Mouse (Mus musculus) heart, adult 10 weeks (tissue): ENCODE data around the gene Gm10668. TPM values are rescaled to one million over a fixed set of nuclear protein-coding genes. Genes with fewer than 3 reads are reported as not detected.

Experiments
- polyA plus RNA-seq: library from polyadenylated mRNA; stranded (reverse); fragments of 350-450 nt; fragmentation: Illumina TruSeq; extraction: RNeasy Lipid Tissue Mini Kit (QIAGEN cat#74804); gene quantifications from one replicate; pipeline ENCODE4 v1.2.3, GENCODE M21; 2014; ENCODE audit warnings: low read depth, low replicate concordance

The Gm10668 gene
- not detected for polyA plus RNA-seq

DNA sequence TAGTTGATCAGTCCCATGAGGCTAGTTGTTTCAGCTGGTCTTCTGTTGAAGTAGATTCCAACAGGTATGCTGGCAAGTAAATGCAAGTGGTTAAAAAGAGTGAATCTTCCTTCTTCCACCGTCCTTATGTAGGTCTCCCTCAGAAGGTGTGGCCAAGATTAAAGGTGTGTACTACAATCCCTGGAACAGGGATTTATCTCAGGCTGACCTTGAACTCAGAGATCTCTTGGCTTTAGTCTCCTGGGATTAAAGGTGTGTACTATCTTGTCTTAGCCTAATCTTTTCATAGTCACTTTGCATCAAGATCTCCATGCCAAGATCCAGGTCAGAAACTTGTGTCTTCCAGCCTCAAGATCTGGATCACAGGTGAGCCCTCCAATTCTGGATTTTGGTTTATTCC, at the start of gene Gm10668:
Gene Gm10668 (minus strand): TSS at position 101 of the 400 bp plus-strand sequence.

DNA sequence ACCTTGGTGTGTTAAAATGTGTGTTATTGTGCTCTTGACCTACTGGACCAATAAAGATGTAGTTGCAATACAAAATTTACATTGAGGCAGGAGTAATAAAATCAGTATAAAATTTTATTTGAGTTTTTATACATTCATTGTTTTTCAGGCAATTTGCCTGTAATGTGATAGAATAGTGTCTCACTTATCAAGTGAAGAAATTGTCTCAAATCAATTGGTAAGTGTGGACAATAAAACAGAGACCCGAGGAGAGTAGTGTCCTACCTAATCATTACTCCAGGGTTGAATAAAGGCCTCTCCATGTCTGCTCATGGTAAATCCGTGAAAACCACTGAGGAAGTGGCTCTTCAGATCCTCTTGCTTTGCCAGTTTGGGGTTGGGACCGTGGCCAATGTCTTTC, 40.5 kb upstream of the Gm10668 start, which contains the start of gene Vmn1r112:
Gene Vmn1r112 (plus strand): TSS at position 301 of the 400 bp plus-strand sequence.

DNA sequence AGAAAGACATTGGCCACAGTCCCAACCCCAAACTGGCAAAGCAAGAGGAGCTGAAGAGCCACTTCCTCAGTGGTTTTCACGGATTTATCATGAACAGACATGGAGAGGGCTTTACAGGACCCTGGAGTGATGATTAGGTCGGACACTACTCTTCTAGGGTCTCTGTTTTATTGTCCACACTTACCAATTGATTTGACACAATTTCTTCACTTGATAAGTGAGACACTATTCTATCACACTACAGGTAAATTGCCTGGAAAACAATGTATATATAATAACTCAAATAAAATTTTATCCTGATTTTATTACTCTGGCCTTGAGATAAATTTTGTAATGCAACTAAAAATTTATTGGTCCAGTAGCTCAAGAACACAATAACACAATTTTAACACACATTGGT, 27.3 kb downstream of the Gm10668 start, which contains the start of gene Vmn1r111:
Gene Vmn1r111 (minus strand): TSS at position 101 of the 400 bp plus-strand sequence.

Other genes with a start within 250 kb of the Gm10668 start
- not detected for gene Vmn1r103, start 220.1 kb downstream of the Gm10668 start, polyA plus RNA-seq
- not detected for gene Vmn1r104, start 196.8 kb downstream of the Gm10668 start, polyA plus RNA-seq
- gene Gm5726, start 184.9 kb downstream of the Gm10668 start, polyA plus RNA-seq, result not detected
- not detected for gene Gm4141, start 154.4 kb downstream of the Gm10668 start, polyA plus RNA-seq
- not detected for gene Gm4513, start 131.6 kb downstream of the Gm10668 start, polyA plus RNA-seq
- gene Vmn1r107, start 61.7 kb downstream of the Gm10668 start, polyA plus RNA-seq, result not detected
- gene Vmn1r111, start 27.4 kb downstream of the Gm10668 start, polyA plus RNA-seq, result not detected
- gene Vmn1r112, start 40.6 kb upstream of the Gm10668 start, polyA plus RNA-seq, result not detected
- not detected for gene Vmn1r113, start 56.7 kb upstream of the Gm10668 start, polyA plus RNA-seq
- gene Vmn1r114, start 81.6 kb upstream of the Gm10668 start, polyA plus RNA-seq, result not detected
- gene Vmn1r115, start 114.4 kb upstream of the Gm10668 start, polyA plus RNA-seq, result not detected
- not detected for gene Vmn1r116, start 141.6 kb upstream of the Gm10668 start, polyA plus RNA-seq
- not detected for gene Vmn1r117, start 153.5 kb upstream of the Gm10668 start, polyA plus RNA-seq
- not detected for gene Vmn1r118, start 181.7 kb upstream of the Gm10668 start, polyA plus RNA-seq